Mouse (Mus musculus): ENCODE data around the gene Nipal4.

Gene Nipal4

DNA sequence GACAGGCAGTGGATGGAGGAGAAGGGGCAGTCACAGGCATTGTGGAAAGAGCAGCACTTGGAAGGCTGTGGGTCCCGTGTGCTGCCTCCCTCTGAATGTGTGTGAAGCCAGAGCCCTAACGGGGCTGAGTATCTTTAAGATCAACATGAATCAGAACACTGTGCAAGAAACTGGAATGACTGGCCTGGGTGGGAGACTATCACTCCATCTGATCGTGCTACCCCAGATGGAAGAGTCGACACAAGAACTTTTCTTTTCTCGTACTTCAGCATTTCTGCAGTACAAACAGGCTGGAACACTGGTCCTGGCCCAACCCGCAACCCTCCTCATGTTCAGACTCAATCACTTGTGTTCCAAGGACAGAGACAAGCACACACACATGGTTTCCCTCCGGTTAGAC is 2.2 kb upstream of the Nipal4 start:
- no peak for DNase-seq (ENCODE audit: low spot score in 2 of 2)

DNA sequence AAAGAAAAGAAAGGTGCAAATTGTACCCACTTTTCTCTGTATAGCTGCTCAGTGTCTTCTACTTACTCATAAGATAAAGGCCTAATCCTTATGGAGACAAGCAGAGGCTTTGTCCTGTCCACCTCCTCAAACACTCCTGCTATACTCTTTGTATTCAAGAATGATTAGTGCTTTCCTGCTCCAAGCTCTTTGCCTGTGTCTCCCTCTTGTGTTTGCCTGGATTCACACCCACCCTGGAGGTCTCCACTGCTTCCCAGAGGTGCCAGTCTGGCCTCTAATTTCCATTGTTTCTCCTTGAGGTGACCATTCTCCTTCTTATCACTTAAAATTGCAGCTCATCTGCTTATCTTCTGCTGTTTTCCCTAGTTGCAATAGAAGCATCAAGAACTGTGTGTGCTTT is 8.8 kb downstream of the Nipal4 start:
- DNase-seq (ENCODE audit: low spot score in 2 of 2) = no peak

GRCm38 (mm10) chr11:46156945-46157344 is 9.4 kb downstream of the Nipal4 start:
- no peak for DNase-seq (ENCODE audit: low spot score in 2 of 2)

- DNase-seq (ENCODE audit: low spot score in 2 of 2) = no peak
Measured at GRCm38 (mm10) chr11:46146619-46147018, 19.7 kb downstream of the Nipal4 start.

GRCm38 (mm10) chr11:46145163-46145875 is 21.0 kb downstream of the Nipal4 start:
- no peak for DNase-seq (ENCODE audit: low spot score in 2 of 2)

DNA sequence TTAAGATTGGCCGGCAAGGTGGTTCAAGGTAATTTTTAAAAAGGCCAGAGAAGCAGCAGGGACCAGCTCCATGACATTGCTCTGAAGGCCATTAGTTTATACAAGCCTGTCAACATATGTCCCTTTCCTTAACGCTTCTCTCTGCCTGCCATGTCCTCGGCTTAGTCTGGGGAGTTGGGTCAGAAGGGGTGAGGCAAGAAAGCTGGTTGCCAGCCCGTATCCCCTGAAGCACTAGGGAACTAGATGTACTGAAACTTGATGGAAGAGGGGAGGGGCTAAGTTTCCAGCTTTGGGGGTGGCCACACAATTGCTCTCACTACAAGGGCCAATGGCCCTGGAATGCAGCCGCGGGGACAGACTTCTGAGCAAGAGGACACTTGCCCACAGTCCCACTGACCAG is 23.0 kb downstream of the Nipal4 start:
- no peak for DNase-seq (ENCODE audit: low spot score in 2 of 2)

DNA sequence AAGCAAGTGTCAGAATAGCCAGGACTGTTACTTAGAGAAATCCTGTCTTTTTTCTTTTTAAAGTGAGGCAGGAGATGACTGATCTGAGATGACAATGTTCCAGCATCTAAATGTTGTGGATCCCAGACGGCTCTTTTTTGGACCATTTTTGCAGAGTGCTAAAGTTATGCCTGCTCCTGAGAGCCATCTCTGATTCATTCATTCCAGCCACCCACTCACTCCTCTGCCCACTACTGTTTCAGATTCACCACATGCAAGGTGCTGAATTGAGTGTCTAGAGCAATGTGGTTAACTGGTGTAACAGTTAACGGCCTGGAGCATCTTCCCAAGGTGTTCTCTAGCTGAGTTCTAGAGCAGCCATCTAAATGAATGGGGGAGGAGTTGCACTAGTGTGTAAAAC is 31.4 kb downstream of the Nipal4 start:
- no peak for DNase-seq (ENCODE audit: low spot score in 2 of 2)

GRCm38 (mm10) chr11:46131022-46131986 is 35.0 kb downstream of the Nipal4 start:
- DNase-seq (ENCODE audit: low spot score in 2 of 2) = no peak

- DNase-seq (ENCODE audit: low spot score in 2 of 2) = peak; percentile 52 to 86
Measured at GRCm38 (mm10) chr11:46128548-46128945, 37.8 kb downstream of the Nipal4 start.

DNA sequence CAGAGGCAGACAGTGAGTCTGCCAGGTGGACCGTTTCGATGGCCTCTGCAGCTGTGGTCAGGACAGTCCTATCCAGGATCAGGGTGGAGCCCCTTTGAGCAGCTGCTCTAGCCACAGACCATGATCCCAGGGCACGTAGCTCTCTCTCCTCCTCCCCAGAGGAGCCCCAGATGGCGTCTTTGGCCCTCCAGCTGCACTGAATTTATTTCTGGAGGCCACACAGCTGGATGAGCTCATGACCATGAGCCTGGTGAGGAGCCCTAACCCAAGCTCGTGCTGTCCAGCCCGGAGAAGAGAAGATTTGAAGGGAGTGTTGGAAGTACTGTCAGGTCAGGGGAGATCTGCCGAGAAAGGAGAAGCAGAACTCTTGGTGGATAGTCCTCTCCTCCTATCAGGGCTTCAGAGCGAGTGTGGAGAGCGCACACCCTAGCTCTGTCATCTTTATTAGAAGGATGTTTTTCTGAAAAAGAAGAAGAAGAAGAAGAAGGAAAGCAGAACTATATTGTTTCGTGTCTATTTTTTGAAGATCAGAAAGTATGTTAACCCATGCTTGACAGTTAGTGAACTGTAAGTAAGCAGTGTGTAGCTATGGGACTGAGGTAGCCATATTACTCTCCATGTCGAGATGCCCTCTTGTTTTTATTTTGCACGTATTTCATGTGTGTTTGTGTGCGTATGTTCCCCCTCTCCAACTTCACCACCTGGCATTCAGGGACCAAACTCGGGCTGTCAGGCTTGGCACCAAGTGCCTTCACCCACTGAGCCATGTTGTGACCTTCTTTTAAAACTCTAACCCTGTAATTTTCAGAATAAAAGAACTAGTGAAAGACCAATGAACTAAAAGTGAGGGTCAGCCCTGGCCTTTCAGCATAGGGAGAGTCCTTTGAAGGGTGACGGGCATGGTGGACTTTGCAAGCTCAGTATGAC is 38.4 kb downstream of the Nipal4 start:
- no peak for DNase-seq (ENCODE audit: low spot score in 2 of 2)

DNA sequence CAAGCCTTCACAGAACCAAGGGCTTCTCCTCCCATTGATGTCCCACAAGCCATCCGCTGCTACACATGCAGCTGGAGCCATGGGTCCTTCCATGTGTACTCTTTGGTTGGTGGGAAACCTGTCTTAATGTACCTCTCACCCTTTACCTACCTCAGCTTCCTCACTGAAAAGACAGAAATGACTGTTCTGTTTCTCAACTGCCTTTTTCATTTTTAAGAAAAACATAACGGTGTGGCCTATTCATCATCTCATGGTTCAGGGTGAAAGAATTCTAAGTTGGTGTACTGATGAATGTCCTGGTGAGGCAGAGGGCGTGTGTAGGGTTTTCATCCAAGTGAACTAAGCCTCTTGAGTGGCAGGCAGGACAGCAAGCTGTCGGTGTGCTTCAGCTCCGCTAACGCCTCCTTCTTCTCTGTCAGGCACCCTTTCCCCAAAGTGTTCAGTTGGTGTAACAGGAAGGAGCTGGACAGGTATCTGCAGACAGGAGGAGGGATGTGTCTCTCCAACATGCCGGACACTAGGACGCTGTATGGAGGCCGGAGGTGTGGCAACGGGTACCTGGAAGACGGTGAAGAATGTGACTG is 39.4 kb downstream of the Nipal4 start:
- DNase-seq (ENCODE audit: low spot score in 2 of 2) = no peak

GRCm38 (mm10) chr11:46126317-46126716 is 40.0 kb downstream of the Nipal4 start:
- DNase-seq (ENCODE audit: low spot score in 2 of 2) = no peak

- DNase-seq (ENCODE audit: low spot score in 2 of 2) = no peak
Measured at GRCm38 (mm10) chr11:46125835-46126229, 40.5 kb downstream of the Nipal4 start.

DNA sequence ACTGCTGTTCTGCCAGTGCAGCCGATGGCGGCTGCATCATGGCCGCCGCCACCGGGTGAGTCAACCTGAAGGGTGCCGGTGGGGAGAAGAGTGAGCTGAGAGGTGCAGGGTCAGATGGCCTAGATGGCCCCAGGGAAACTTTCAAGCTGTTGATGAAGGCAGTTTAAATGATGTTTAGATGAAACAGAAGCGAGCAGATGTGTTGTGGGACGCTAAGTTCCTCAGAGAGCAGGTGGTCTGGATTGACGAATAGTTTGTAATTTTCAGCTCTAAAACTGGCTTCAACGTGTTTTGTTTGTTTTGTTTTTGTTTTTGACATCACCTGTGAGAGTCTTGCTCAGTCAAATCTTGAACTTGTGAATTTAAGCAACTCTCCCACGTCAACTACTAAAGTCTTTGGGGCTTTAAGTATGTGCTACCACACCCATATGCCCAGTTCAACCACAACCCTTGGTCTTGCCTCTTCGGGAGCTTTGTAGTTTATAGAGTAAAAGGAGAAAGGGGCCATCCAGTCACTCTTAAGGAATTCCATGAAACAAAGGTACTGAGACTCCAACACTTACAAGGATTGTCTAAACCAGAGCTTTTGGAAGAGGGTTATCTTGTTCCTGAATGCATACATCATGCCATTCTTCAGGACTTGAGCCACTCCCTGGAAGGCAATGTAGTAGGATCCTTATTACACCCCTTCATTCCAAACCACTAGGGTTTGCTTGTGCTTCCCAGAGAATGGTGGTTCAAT is 41.0 kb downstream of the Nipal4 start:
- DNase-seq (ENCODE audit: low spot score in 2 of 2) = no peak

DNA sequence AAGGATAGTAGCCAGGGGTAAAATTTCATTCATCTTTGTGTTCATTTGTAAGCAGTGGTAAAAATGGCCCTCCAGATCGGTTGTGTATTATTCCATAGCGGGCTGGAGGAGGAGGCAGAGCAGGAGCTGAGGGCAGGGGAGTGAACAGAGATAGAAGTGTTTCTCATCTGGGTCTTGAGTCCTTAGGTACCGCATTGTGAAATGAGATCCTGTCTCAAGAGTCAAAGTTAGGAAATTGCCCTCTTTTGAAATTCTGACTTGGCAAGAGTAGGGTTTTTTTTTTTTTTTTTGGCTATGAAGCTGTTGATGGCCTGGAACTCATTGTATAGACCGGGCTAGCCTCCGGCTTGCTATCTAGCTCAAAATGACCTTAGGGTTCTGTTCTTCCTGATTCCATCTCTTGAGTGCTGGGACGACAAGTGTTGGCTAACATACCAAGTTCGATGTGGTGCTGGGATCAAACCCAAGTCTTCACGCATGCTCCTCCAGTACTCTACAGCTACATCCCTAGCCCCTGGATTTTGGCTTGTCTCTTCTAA is 42.9 kb downstream of the Nipal4 start:
- DNase-seq (ENCODE audit: low spot score in 2 of 2) = no peak

GRCm38 (mm10) chr11:46122875-46123274 is 43.4 kb downstream of the Nipal4 start:
- DNase-seq (ENCODE audit: low spot score in 2 of 2) = no peak

DNA sequence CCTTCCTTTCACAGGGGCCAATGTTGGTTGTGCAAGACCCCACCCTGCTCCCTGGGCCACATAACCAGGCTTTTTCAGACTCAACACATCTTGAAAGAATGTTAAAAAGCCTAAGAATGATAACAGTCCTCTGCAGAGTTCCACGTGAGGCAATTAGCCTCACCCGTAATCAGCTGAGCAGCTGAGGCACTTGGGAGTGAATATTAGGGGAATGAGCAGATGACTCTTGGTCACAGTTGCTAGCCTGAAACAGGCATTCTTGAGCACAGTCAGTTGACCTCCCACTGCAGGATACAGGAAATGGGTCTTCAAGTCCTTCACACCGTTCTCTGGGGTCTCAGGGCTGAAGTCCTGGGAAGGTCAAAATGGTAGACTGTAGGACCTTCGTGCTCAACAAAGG is 44.6 kb downstream of the Nipal4 start:
- DNase-seq (ENCODE audit: low spot score in 2 of 2) = no peak

DNA sequence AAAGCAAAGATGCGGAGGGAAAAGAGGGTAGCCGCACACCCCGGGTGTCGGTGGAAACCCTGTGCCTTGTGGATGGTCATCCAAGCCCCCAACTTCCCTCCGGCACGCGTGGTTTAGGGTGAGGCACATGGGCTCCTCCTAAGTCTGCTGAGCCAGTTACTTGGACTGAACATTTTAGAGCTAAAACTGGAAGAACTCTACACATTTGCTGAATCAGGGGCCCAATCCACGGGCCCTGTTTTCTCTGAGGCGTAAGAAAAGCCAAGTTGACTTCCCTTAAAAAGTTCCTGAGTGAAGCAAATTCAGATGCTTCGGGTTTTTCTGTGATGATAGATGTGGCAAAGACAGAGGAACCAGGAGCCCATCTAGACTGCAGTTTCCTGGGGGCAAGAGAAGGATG is 46.2 kb downstream of the Nipal4 start:
- no peak for DNase-seq (ENCODE audit: low spot score in 2 of 2)

- no peak for DNase-seq (ENCODE audit: low spot score in 2 of 2)
Measured at GRCm38 (mm10) chr11:46119624-46120023, 46.7 kb downstream of the Nipal4 start.

GRCm38 (mm10) chr11:46116510-46116909 is 49.8 kb downstream of the Nipal4 start:
- no peak for DNase-seq (ENCODE audit: low spot score in 2 of 2)
